Mouse (Mus musculus): Measurements from ENCODE around the gene Lig3.

DNA sequence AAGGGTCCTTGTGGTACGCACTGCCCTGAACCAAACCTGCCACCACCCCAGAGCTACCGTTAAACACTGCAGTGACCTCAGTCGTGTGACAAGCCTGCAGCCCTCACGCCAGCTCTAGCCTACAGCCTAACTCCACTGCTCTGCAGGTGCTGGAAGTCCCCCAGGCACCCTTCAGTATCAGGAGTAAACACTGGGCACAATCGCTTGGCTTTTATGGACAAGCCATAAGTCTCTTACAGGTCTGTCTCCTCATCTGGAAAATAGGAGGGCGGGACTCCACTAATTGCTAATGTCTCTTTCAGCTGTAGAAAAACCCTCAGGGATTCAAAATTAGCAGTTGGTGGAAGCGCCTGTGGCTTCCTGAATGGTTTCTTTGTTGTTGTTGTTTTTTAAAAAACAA lies 56.3 kb downstream of the Lig3 start:
- TF ChIP-seq CTCF (conservative IDR thresholded peaks at IDR 0.05 in 1 of 2, IDR thresholded peaks at IDR 0.05 in 1 of 2; ENCODE audit: low read depth in 2 of 2, low read length in 2 of 2) = no peak
- no peak for TF ChIP-seq UBTF (IDR thresholded peaks at IDR 0.05; ENCODE audit: low read depth, low read length)
- no peak for TF ChIP-seq USF1 (IDR thresholded peaks at IDR 0.05; ENCODE audit: low read depth, low read length)
- TF ChIP-seq NRF1 (IDR thresholded peaks at IDR 0.05; ENCODE audit: low read depth, low read length) = no peak
- no peak for TF ChIP-seq CHD1 (IDR thresholded peaks at IDR 0.05; ENCODE audit: low read depth, low read length)
- no peak for TF ChIP-seq HCFC1 (IDR thresholded peaks at IDR 0.05; ENCODE audit: low read depth, low read length)
- TF ChIP-seq ZKSCAN1 (IDR thresholded peaks at IDR 0.05; ENCODE audit: borderline replicate concordance, low read depth, low read length) = no peak
- no peak for TF ChIP-seq MAZ (IDR thresholded peaks at IDR 0.05; ENCODE audit: low read depth, low read length)
- no peak for TF ChIP-seq MAFK (IDR thresholded peaks at IDR 0.05; ENCODE audit: insufficient replicate concordance, low read length)
- no peak for TF ChIP-seq E2F4 (IDR thresholded peaks at IDR 0.05; ENCODE audit: insufficient replicate concordance, low read depth, low read length)
- no peak for TF ChIP-seq EP300 (IDR thresholded peaks at IDR 0.05; ENCODE audit: low read length)
- TF ChIP-seq ELF1 (IDR thresholded peaks at IDR 0.05; ENCODE audit: low read depth, low read length) = no peak
- TF ChIP-seq JUND (conservative IDR thresholded peaks at IDR 0.05; ENCODE audit: low read depth, low read length) = no peak

Data from CH12.LX (cell line).